Mouse (Mus musculus): Measurements from ENCODE around the gene Wnt2b. TPM values are rescaled to one million over a fixed set of nuclear protein-coding genes. Genes with fewer than 3 reads are reported as not detected.

Gene Wnt2b
- polyA plus RNA-seq, 2 experiments, result 0.06 TPM; not detected in 1

GRCm38 (mm10) chr3:104960026-104961000 is 1.4 kb downstream of the Wnt2b start:
- H3K4me3 ChIP-seq (ENCODE audit: insufficient read depth in 1 of 2, low read depth in 2 of 2, low read length in 2 of 2), result no peak overlapping the region
- no peak for DNase-seq (ENCODE audit: low read depth in 3 of 3, low spot score in 3 of 3)
- H3K27me3 ChIP-seq (ENCODE audit: control insufficient read depth, insufficient read depth, low read length), result peaks cover 47% of the 10 kb centered on the region
- no peak for TF ChIP-seq CTCF (IDR thresholded peaks at IDR 0.05; ENCODE audit: low read depth)
- TF ChIP-seq EP300 (IDR thresholded peaks at IDR 0.05; ENCODE audit: low read depth), result no peak
- WGBS (ENCODE audit: insufficient replicate concordance), result 10% methylated on average over 19 of the region's 19 CpGs
- H3K36me3 ChIP-seq (replicated peaks; ENCODE audit: control insufficient read depth, insufficient read depth, low read depth), result no peaks in the 10 kb centered on the region
- no peak overlapping the region for H3K27ac ChIP-seq
- 0 out of 4 replicates have a peak, but pooled peaks cover 0 to 2% of the 10 kb centered on the region in 2 experiments for H3K4me1 ChIP-seq (replicated peaks; ENCODE audit: control insufficient read depth in 2 of 2, insufficient read depth in 2 of 2, low read length in 1 of 2)
- no peak overlapping the region for H3K9ac ChIP-seq (replicated peaks)
- ATAC-seq (ENCODE audit: insufficient read depth), result no peak
- no peaks in the 10 kb centered on the region for H3K9me3 ChIP-seq (ENCODE audit: control insufficient read depth, low read length)
- H3K4me2 ChIP-seq (ENCODE audit: low read depth), result no peak overlapping the region

GRCm38 (mm10) chr3:104956131-104956581 is 5.6 kb downstream of the Wnt2b start:
- WGBS (ENCODE audit: insufficient replicate concordance), result 82% methylated on average over 6 of the region's 6 CpGs
- no peak for ATAC-seq (ENCODE audit: insufficient read depth)
- TF ChIP-seq EP300 (IDR thresholded peaks at IDR 0.05; ENCODE audit: low read depth) (no peak), CTCF (IDR thresholded peaks at IDR 0.05; ENCODE audit: low read depth) (no peak)
- no peak overlapping the region for H3K4me3 ChIP-seq (ENCODE audit: insufficient read depth in 1 of 2, low read depth in 2 of 2, low read length in 2 of 2)
- H3K9me3 ChIP-seq (ENCODE audit: control insufficient read depth, low read length), result no peaks in the 10 kb centered on the region
- DNase-seq (ENCODE audit: low read depth in 3 of 3, low spot score in 3 of 3), result no peak
- H3K36me3 ChIP-seq (replicated peaks; ENCODE audit: control insufficient read depth, insufficient read depth, low read depth), result no peaks in the 10 kb centered on the region
- no peak overlapping the region for H3K27ac ChIP-seq
- peaks cover 19% of the 10 kb centered on the region for H3K27me3 ChIP-seq (ENCODE audit: control insufficient read depth, insufficient read depth, low read length)
- H3K4me2 ChIP-seq (ENCODE audit: low read depth), result no peak overlapping the region
- no peaks in the 10 kb centered on the region for H3K4me1 ChIP-seq (replicated peaks; ENCODE audit: control insufficient read depth in 2 of 2, insufficient read depth in 2 of 2, low read length in 1 of 2)
- no peak overlapping the region for H3K9ac ChIP-seq (replicated peaks)

GRCm38 (mm10) chr3:104954551-104954950 is 7.2 kb downstream of the Wnt2b start:
- no peaks in the 10 kb centered on the region for H3K36me3 ChIP-seq (replicated peaks; ENCODE audit: control insufficient read depth, insufficient read depth, low read depth)
- TF ChIP-seq CTCF (IDR thresholded peaks at IDR 0.05; ENCODE audit: low read depth) (no peak), EP300 (IDR thresholded peaks at IDR 0.05; ENCODE audit: low read depth) (no peak)
- WGBS (ENCODE audit: insufficient replicate concordance), result 85% methylated on average over 15 of the region's 15 CpGs
- no peak overlapping the region for H3K9ac ChIP-seq (replicated peaks)
- ATAC-seq (ENCODE audit: insufficient read depth) (no peak), DNase-seq (ENCODE audit: low read depth in 3 of 3, low spot score in 3 of 3) (no peak)
- H3K27ac ChIP-seq, result no peak overlapping the region
- peaks cover 4% of the 10 kb centered on the region; the same call in 1 of the 2 replicates for H3K27me3 ChIP-seq (ENCODE audit: control insufficient read depth, insufficient read depth, low read length)
- H3K9me3 ChIP-seq (ENCODE audit: control insufficient read depth, low read length), result no peaks in the 10 kb centered on the region
- no peaks in the 10 kb centered on the region for H3K4me1 ChIP-seq (replicated peaks; ENCODE audit: control insufficient read depth in 2 of 2, insufficient read depth in 2 of 2, low read length in 1 of 2)
- H3K4me2 ChIP-seq (ENCODE audit: low read depth), result no peak overlapping the region
- H3K4me3 ChIP-seq (ENCODE audit: insufficient read depth in 1 of 2, low read depth in 2 of 2, low read length in 2 of 2), result no peak overlapping the region

- Histone ChIP-seq H3K4me3 (ENCODE audit: insufficient read depth in 1 of 2, low read depth in 2 of 2, low read length in 2 of 2) (no peak overlapping the region), H3K9me3 (ENCODE audit: control insufficient read depth, low read length) (no peaks in the 10 kb centered on the region), H3K4me2 (ENCODE audit: low read depth) (no peak overlapping the region), H3K9ac (replicated peaks) (no peak overlapping the region), H3K36me3 (replicated peaks; ENCODE audit: control insufficient read depth, insufficient read depth, low read depth) (no peaks in the 10 kb centered on the region), H3K27ac (no peak overlapping the region), H3K4me1 (replicated peaks; ENCODE audit: control insufficient read depth in 2 of 2, insufficient read depth in 2 of 2, low read length in 1 of 2) (no peaks in the 10 kb centered on the region), H3K27me3 (ENCODE audit: control insufficient read depth, insufficient read depth, low read length) (peaks cover 4% of the 10 kb centered on the region; the same call in 1 of the 2 replicates)
- DNase-seq (ENCODE audit: low read depth in 3 of 3, low spot score in 3 of 3) (no peak), ATAC-seq (ENCODE audit: insufficient read depth) (no peak)
- TF ChIP-seq CTCF (IDR thresholded peaks at IDR 0.05; ENCODE audit: low read depth) (no peak), EP300 (IDR thresholded peaks at IDR 0.05; ENCODE audit: low read depth) (no peak)
- 77% methylated on average over 3 of the region's 3 CpGs for WGBS (ENCODE audit: insufficient replicate concordance)
Measured at GRCm38 (mm10) chr3:104954137-104954536, 7.6 kb downstream of the Wnt2b start.

Measured in liver, embryonic 14.5 days (tissue).